Mouse (Mus musculus): Measurements from ENCODE around the gene Zfp459. TPM values are rescaled to one million over a fixed set of nuclear protein-coding genes. Genes with fewer than 3 reads are reported as not detected.

Zfp459 gene
- total RNA-seq, 2 experiments from 2014 or later = 0.23 to 0.32 TPM

Other genes starting within 250 kb of the Zfp459 start
- 1 to 10 TPM; 1.4 to 2.1 TPM for gene Rsl1, start 248.2 kb downstream of the Zfp459 start, total RNA-seq (2021)
- under 1 TPM; 0.66 to 0.72 TPM for gene Zfp455, start 226.9 kb downstream of the Zfp459 start, total RNA-seq (2021)
- 1 to 10 TPM; 1.9 to 2.3 TPM for gene Zfp458, start 143.0 kb downstream of the Zfp459 start, total RNA-seq (2021)
- gene Zfp457, start 114.9 kb downstream of the Zfp459 start, total RNA-seq (2021) = 1 to 10 TPM; 1.4 to 1.7 TPM
- gene Zfp595, start 88.8 kb downstream of the Zfp459 start, total RNA-seq (2021) = 1 to 10 TPM; 1.5 to 2.0 TPM
- gene Gm28044, start 60.9 kb downstream of the Zfp459 start, total RNA-seq (2021) = under 1 TPM in 1 of 2 experiments, not detected in 1; 0.77 TPM
- 1 to 10 TPM; 1.1 to 1.2 TPM for gene Zfp953, start 60.8 kb downstream of the Zfp459 start, total RNA-seq (2021)
- gene Gm28041, start 45.7 kb downstream of the Zfp459 start, total RNA-seq (2021) = not detected
- under 1 TPM; 0.45 to 0.73 TPM for gene Zfp456, start 45.6 kb downstream of the Zfp459 start, total RNA-seq (2021)
- gene Zfp429, start 21.6 kb downstream of the Zfp459 start, total RNA-seq (2021) = 1 to 10 TPM; 1.2 to 1.4 TPM
- 1 to 10 TPM; 3.9 to 4.1 TPM for gene Zfp874a, start 30.2 kb upstream of the Zfp459 start, total RNA-seq (2021)
- 1 to 10 TPM; 7.2 to 7.7 TPM for gene Zfp874b, start 62.8 kb upstream of the Zfp459 start, total RNA-seq (2021)
- gene Zfp58, start 79.1 kb upstream of the Zfp459 start, total RNA-seq (2021) = 1 to 10 TPM; 3.6 to 5.0 TPM
- not detected for gene Gm26965, start 104.7 kb upstream of the Zfp459 start, total RNA-seq (2021)
- gene Zfp87, start 104.8 kb upstream of the Zfp459 start, total RNA-seq (2021) = 1 to 10 TPM; 6.3 to 7.0 TPM
- 1 to 10 TPM; 3.3 to 4.6 TPM for gene Zfp748, start 132.4 kb upstream of the Zfp459 start, total RNA-seq (2021)
- 1 to 10 TPM; 3.3 to 3.7 TPM for gene Zfp729b, start 188.3 kb upstream of the Zfp459 start, total RNA-seq (2021)
- gene Gm49345, start 216.4 kb upstream of the Zfp459 start, total RNA-seq (2021) = 1 to 10 TPM in 1 of 2 experiments, under 1 TPM in 1; 0.70 to 1.8 TPM
- gene Zfp729a, start 216.4 kb upstream of the Zfp459 start, total RNA-seq (2021) = 1 to 10 TPM; 3.9 to 5.2 TPM